Mouse (Mus musculus) spleen, adult 2 months (tissue): ENCODE results near the gene Grid2ip.

Experiments used
- CTCF ChIP-seq: fragments of 200-500 bp; IDR thresholded peaks from 2 replicates; pipeline ENCODE4 v1.5.1; 2011; ENCODE audit warnings: mild to moderate bottlenecking, inconsistent platforms; ENCODE audit not compliant: insufficient read depth, insufficient read length, insufficient replicate concordance; ENCODE audit errors: extremely low read depth
- POLR2A ChIP-seq: fragments of 200-500 bp; IDR thresholded peaks from 2 replicates; pipeline ENCODE4 v1.6.1; 2011; ENCODE audit warnings: low read depth, low read length, inconsistent platforms

GRCm38 (mm10) chr5:143371146-143371510 lies 14.0 kb downstream of the Grid2ip start:
- TF ChIP-seq CTCF (no peak), POLR2A (no peak)
